Mouse (Mus musculus) bone marrow macrophage, adult 2 months (primary cell): ENCODE measurements around the gene Yars. TPM values are rescaled to one million over a fixed set of nuclear protein-coding genes. Genes with fewer than 3 reads are reported as not detected.
A peak's percentile ranks its signal among the peaks of the same experiment; 100 is the strongest.

Source experiments
- H3K27ac ChIP-seq: 2 replicates; pipeline ENCODE4 v1.5.1; 2012; ENCODE audit warnings: low read depth, low read length; ENCODE audit not compliant: insufficient read depth
- H3K4me1 ChIP-seq: 2 replicates; pipeline ENCODE4 v1.6.1; 2012; ENCODE audit warnings: low read length; ENCODE audit not compliant: control insufficient read depth, insufficient read depth
- H3K4me3 ChIP-seq: 2 replicates; pipeline ENCODE4 v1.5.1; 2012; ENCODE audit warnings: mild to moderate bottlenecking, low read length, moderate library complexity; ENCODE audit not compliant: insufficient read depth
- CTCF ChIP-seq: IDR thresholded peaks from 2 replicates; pipeline ENCODE4 v1.5.1; 2012; ENCODE audit warnings: low read depth, mild to moderate bottlenecking, low read length, moderate library complexity
- POLR2A ChIP-seq: IDR thresholded peaks from 2 replicates; pipeline ENCODE4 v1.6.1; 2012; ENCODE audit warnings: mild to moderate bottlenecking, low read depth, low read length, borderline replicate concordance
- polyA plus RNA-seq: library from polyadenylated mRNA; stranded (reverse); fragments of >200 nt; gene quantifications from 2 replicates; pipeline ENCODE4 v1.2.4, GENCODE M21; 2012; ENCODE audit not compliant: missing spikeins, insufficient read depth, insufficient read length

The Yars gene
- polyA plus RNA-seq, 1 experiment: 18.0 TPM

DNA sequence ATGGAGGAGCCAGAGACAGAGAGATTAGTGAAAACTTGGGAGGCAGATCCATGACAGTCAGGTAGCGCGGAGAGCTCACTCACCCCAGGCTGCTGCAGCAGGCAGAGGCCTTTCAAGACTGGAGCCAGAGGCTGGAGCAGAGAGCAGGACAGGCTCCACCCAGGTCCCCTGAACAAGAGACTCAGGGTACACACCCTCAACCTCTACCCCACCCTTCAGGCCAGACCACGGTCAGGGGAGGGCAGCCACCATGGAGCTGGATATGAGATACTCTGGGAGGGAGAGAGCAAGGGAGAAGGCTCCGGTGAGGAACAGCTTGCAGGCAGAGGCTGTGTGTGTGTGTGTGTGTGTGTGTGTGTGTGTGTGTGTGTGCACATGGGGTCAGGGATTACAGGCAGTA, 76.6 kb downstream of the Yars start:
- Histone ChIP-seq H3K4me3 (no peak overlapping the region), H3K27ac (peak overlapping the region; percentile 95), H3K4me1 (peaks cover 73% of the 10 kb centered on the region)
- TF ChIP-seq CTCF: no peak
- TF ChIP-seq POLR2A: no peak

GRCm38 (mm10) chr4:129266821-129267220, 77.3 kb downstream of the Yars start:
- H3K27ac ChIP-seq: peak overlapping the region; percentile 95
- TF ChIP-seq CTCF (no peak), POLR2A (0 out of 2 replicates have a peak, but pooled peaks have one; percentile 21)
- H3K4me1 ChIP-seq: peaks cover 73% of the 10 kb centered on the region
- H3K4me3 ChIP-seq: no peak overlapping the region

GRCm38 (mm10) chr4:129268698-129269097, 79.1 kb downstream of the Yars start:
- H3K4me1 ChIP-seq: peaks cover 71% of the 10 kb centered on the region
- TF ChIP-seq POLR2A (no peak), CTCF (no peak)
- H3K4me3 ChIP-seq: no peak overlapping the region
- H3K27ac ChIP-seq: peak overlapping the region; percentile 95

Other genes starting within 250 kb of the Yars start
- 1.8 and 2.6 TPM in 2 replicates for gene Azin2, start 227.3 kb upstream of the Yars start, polyA plus RNA-seq
- gene Ak2, start 197.8 kb upstream of the Yars start, polyA plus RNA-seq: 54.5 and 64.3 TPM in 2 replicates
- gene Rnf19b, start 131.5 kb upstream of the Yars start, polyA plus RNA-seq: 91.7 and 94.9 TPM in 2 replicates
- gene Tmem54, start 84.2 kb upstream of the Yars start, polyA plus RNA-seq: not detected in 2 replicates
- gene Hpca, start 67.7 kb upstream of the Yars start, polyA plus RNA-seq: not detected in 2 replicates
- gene Fndc5, start 52.8 kb upstream of the Yars start, polyA plus RNA-seq: not detected in 2 replicates
- gene S100pbp, start within 50 bp of the Yars start, polyA plus RNA-seq: 25.9 and 26.8 TPM in 2 replicates
- gene C77080, start 71.6 kb downstream of the Yars start, polyA plus RNA-seq: 5.0 and 6.3 TPM in 2 replicates
- gene Sync, start 97.9 kb downstream of the Yars start, polyA plus RNA-seq: not detected in 2 replicates
- gene Rbbp4, start 145.6 kb downstream of the Yars start, polyA plus RNA-seq: 137 and 148 TPM in 2 replicates
- gene Zbtb8os, start 145.9 kb downstream of the Yars start, polyA plus RNA-seq: 70.2 and 76.9 TPM in 2 replicates
- 3.6 and 4.4 TPM in 2 replicates for gene Zbtb8a, start 188.4 kb downstream of the Yars start, polyA plus RNA-seq